Mouse (Mus musculus) kidney, embryonic 16.5 days (tissue): ENCODE measurements around the gene Chd9. TPM values are rescaled to one million over a fixed set of nuclear protein-coding genes. Genes with fewer than 3 reads are reported as not detected.

ENCODE experiments used
- ATAC-seq: fragments of 200-750 bp; cut with Nextera tagmentation; 2 replicates; pipeline ENCODE4 v1.8.0; 2017; ENCODE audit warnings: moderate TSS enrichment; ENCODE audit not compliant: low FRiP score, low TSS enrichment
- H3K27ac ChIP-seq: fragments of 300-500 bp; sonication (generic); 2 replicates; pipeline ENCODE4 v1.5.1; 2014; ENCODE audit warnings: low read length
- H3K27me3 ChIP-seq: fragments of 300-500 bp; sonication (generic); 2 replicates; pipeline ENCODE4 v1.6.1; 2014; ENCODE audit warnings: low read length, control low read depth, mixed read lengths; ENCODE audit not compliant: insufficient read depth
- H3K36me3 ChIP-seq: fragments of 300-500 bp; sonication (generic); 2 replicates; pipeline ENCODE4 v1.6.1; 2014; ENCODE audit warnings: low read length, control low read depth, mixed read lengths; ENCODE audit not compliant: insufficient read depth
- H3K4me1 ChIP-seq: fragments of 300-500 bp; sonication (generic); 2 replicates; pipeline ENCODE4 v1.6.1; 2014; ENCODE audit warnings: low read length, control low read depth, mixed read lengths; ENCODE audit not compliant: insufficient read depth
- H3K4me2 ChIP-seq: fragments of 300-500 bp; sonication (generic); replicated peaks from 2 replicates; pipeline ENCODE4 v1.6.1; 2014; ENCODE audit warnings: low read depth, low read length
- H3K4me3 ChIP-seq: fragments of 300-500 bp; sonication (generic); 2 replicates; pipeline ENCODE4 v1.5.1; 2014; ENCODE audit warnings: mild to moderate bottlenecking, low read length
- H3K9ac ChIP-seq: fragments of 300-500 bp; sonication (generic); replicated peaks from 2 replicates; pipeline ENCODE4 v1.6.1; 2014; ENCODE audit warnings: low read length
- H3K9me3 ChIP-seq: fragments of 300-500 bp; sonication (generic); 2 replicates; pipeline ENCODE4 v1.6.1; 2016; ENCODE audit warnings: low read length, control low read depth
- WGBS: fragments of 180-500 bp; shearing (Covaris S2); extraction: QIAGEN DNeasy Blood & Tissue Kit; methylation state at CpG from one replicate; pipeline ENCODE4 v1.1.7; 2014; 5-methylcytosine and 5-hydroxymethylcytosine counted together
- polyA plus RNA-seq: library from polyadenylated mRNA; unstranded; fragments of >200 nt; fragmentation: Nextera tagmentation; extraction: Ambion mirVana; gene quantifications from 2 replicates; pipeline ENCODE4 v1.2.1, GENCODE M21; 2015

Gene Chd9
- polyA plus RNA-seq, 1 experiment from 2014 or later = 88.1 TPM

DNA sequence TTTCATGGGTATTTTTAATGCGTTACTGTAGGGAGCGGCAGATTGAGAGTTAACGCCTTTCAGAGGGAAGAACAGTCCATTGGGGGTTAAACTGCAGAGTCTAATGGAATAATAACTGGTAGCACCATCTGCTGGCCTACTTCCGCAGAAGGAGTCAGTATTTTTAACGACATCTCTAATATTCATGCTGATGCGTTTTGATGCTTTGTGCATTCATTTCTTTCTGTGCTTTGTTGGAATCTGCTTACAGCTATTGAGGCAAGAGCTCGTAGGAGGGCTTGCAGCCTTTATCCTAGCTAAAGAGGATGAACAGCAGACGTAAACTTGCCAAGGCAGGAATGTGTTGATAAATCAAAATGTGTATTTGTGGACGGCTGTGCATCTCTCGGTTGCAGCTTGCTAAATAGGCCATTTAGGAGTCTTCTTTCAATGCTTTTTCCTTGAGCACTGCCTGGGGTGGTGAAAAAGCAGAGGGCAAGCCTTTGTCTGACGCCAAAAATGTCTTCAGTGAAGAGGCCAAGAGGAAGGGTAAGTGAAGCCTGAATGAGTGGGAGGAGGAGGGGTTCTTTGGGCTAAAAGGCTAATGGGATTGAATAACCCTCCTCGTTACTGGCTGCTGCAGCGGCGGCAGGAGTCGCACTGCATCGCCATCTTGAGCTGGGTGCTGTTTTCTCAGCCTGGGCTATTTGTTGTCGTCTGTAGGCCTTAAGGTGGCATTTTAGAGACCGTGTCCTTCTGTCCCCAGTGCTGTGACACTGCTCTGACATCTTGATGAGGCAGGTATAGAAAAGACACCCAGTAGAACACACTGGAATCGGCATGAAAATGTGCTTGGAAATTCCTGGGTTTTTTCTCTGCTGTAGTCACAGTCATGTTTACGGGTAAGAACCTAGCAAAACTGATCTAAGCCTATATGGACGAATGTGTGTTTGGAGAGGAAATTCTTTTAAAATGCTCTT is 126.9 kb downstream of the Chd9 start:
- no peaks in the 10 kb centered on the region for H3K9me3 ChIP-seq
- ATAC-seq = peak; percentile 95
- under 1% methylated on average over 21 of the region's 21 CpGs for WGBS
- peak overlapping the region; percentile 87 for H3K9ac ChIP-seq
- H3K27me3 ChIP-seq = no peaks in the 10 kb centered on the region
- H3K4me1 ChIP-seq = peaks cover 16% of the 10 kb centered on the region
- 0 out of 2 replicates have a peak, but pooled peaks cover 2% of the 10 kb centered on the region for H3K36me3 ChIP-seq
- H3K4me3 ChIP-seq = peak overlapping the region; percentile 65
- peak overlapping the region; percentile 65 for H3K4me2 ChIP-seq
- H3K27ac ChIP-seq = peak overlapping the region; percentile 99

DNA sequence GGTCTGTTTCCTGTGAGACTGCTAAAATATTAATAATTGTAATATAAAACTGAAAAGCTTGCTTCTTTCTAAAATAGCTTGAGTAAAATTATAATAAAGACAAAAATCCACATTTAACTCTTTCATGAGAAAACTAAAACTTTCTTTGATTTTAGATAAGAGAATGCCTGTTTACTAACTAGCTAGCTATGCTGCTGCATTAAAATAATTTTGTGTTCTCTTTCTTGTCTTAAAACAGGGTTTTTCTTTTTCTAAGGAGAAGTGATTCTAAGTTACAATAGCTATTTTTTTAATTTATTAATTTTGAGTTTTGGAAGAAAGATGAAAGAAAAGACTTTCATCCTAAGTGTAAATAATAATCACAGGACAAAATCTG is 127.6 kb downstream of the Chd9 start:
- Histone ChIP-seq H3K9ac (peak overlapping the region; percentile 87), H3K4me2 (peak overlapping the region; percentile 70), H3K9me3 (no peaks in the 10 kb centered on the region), H3K4me3 (peak overlapping the region; percentile 65), H3K36me3 (0 out of 2 replicates have a peak, but pooled peaks cover 2% of the 10 kb centered on the region), H3K27ac (peak overlapping the region; percentile 99), H3K27me3 (no peaks in the 10 kb centered on the region), H3K4me1 (peaks cover 16% of the 10 kb centered on the region)
- ATAC-seq = no peak

DNA sequence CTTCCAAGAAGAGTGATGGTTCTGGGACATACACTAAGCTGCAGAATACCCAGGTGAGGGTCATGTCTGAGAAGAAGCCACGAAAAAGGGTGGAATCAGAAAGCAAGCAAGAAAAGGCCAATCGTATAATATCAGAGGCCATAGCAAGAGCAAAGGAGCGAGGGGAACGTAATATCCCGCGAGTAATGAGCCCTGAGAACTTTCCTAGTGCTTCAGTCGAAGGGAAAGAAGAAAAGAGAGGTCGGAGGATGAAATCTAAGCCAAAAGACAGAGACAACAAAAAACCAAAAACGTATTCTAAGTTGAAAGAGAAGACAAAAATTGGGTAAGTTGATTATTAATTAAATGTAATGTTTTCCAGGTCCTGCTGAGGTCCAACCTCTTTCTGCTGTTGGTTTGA is 128.2 kb downstream of the Chd9 start:
- peaks cover 20% of the 10 kb centered on the region for H3K4me1 ChIP-seq
- H3K9me3 ChIP-seq = no peaks in the 10 kb centered on the region
- 0 out of 2 replicates have a peak, but pooled peaks cover 2% of the 10 kb centered on the region for H3K36me3 ChIP-seq
- WGBS = 28% methylated on average over 9 of the region's 9 CpGs
- H3K27me3 ChIP-seq = no peaks in the 10 kb centered on the region
- peak overlapping the region; percentile 48 for H3K4me3 ChIP-seq
- H3K4me2 ChIP-seq = peak overlapping the region; percentile 70
- no peak for ATAC-seq
- peak overlapping the region; percentile 70 for H3K9ac ChIP-seq
- peak overlapping the region; percentile 60 for H3K27ac ChIP-seq

GRCm38 (mm10) chr8:90957711-90958110 is 129.6 kb downstream of the Chd9 start:
- Histone ChIP-seq H3K4me1 (peaks cover 23% of the 10 kb centered on the region), H3K9me3 (no peaks in the 10 kb centered on the region), H3K36me3 (0 out of 2 replicates have a peak, but pooled peaks cover 2% of the 10 kb centered on the region), H3K27me3 (no peaks in the 10 kb centered on the region), H3K4me2 (0 out of 2 replicates have a peak overlapping the region, but pooled peaks have one; percentile 17), H3K9ac (no peak overlapping the region), H3K4me3 (no peak overlapping the region), H3K27ac (no peak overlapping the region)
- no peak for ATAC-seq

GRCm38 (mm10) chr8:90959721-90960120 is 131.6 kb downstream of the Chd9 start:
- H3K27me3 ChIP-seq = no peaks in the 10 kb centered on the region
- H3K4me2 ChIP-seq = no peak overlapping the region
- H3K9me3 ChIP-seq = no peaks in the 10 kb centered on the region
- no peak for ATAC-seq
- 92% methylated on average over 4 of the region's 4 CpGs for WGBS
- H3K36me3 ChIP-seq = 0 out of 2 replicates have a peak, but pooled peaks cover 2% of the 10 kb centered on the region
- H3K4me3 ChIP-seq = no peak overlapping the region
- peaks cover 23% of the 10 kb centered on the region for H3K4me1 ChIP-seq
- no peak overlapping the region for H3K27ac ChIP-seq
- no peak overlapping the region for H3K9ac ChIP-seq

DNA sequence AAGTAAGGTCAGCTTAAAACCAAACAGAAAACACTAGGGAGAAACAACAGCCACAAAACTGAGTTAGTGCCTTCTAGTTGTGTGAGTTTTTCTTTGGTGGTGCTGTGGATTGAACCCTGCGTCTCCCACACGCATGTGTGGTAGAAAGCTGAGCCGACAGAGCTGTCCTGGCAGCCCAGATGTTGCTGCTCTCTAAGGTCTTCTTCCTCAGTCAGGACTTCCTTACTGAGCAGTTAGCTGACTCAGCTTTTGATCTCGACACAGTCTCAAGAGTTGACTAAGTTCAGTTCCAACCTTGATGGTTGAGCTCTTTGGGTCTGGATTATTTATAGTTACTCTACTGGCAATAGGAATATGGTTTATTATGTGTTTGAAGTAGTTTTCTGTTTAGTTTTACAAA is 133.5 kb downstream of the Chd9 start:
- no peak overlapping the region for H3K4me3 ChIP-seq
- no peak overlapping the region for H3K9ac ChIP-seq
- no peak overlapping the region for H3K4me2 ChIP-seq
- H3K36me3 ChIP-seq = 0 out of 2 replicates have a peak, but pooled peaks cover 2% of the 10 kb centered on the region
- 35% methylated on average over 4 of the region's 4 CpGs for WGBS
- H3K27ac ChIP-seq = no peak overlapping the region
- peaks cover 19% of the 10 kb centered on the region for H3K4me1 ChIP-seq
- H3K27me3 ChIP-seq = no peaks in the 10 kb centered on the region
- no peak for ATAC-seq
- no peaks in the 10 kb centered on the region for H3K9me3 ChIP-seq

- H3K9me3 ChIP-seq = no peaks in the 10 kb centered on the region
- H3K9ac ChIP-seq = no peak overlapping the region
- no peak overlapping the region for H3K4me3 ChIP-seq
- 0 out of 2 replicates have a peak, but pooled peaks cover 5% of the 10 kb centered on the region for H3K36me3 ChIP-seq
- no peak overlapping the region for H3K4me2 ChIP-seq
- H3K27ac ChIP-seq = no peak overlapping the region
- H3K4me1 ChIP-seq = peaks cover 10% of the 10 kb centered on the region
- WGBS = 95% methylated on average over 2 of the region's 2 CpGs
- H3K27me3 ChIP-seq = no peaks in the 10 kb centered on the region
- no peak for ATAC-seq
These were observed 135.9 kb downstream of the Chd9 start for GRCm38 (mm10) chr8:90964044-90964443.

DNA sequence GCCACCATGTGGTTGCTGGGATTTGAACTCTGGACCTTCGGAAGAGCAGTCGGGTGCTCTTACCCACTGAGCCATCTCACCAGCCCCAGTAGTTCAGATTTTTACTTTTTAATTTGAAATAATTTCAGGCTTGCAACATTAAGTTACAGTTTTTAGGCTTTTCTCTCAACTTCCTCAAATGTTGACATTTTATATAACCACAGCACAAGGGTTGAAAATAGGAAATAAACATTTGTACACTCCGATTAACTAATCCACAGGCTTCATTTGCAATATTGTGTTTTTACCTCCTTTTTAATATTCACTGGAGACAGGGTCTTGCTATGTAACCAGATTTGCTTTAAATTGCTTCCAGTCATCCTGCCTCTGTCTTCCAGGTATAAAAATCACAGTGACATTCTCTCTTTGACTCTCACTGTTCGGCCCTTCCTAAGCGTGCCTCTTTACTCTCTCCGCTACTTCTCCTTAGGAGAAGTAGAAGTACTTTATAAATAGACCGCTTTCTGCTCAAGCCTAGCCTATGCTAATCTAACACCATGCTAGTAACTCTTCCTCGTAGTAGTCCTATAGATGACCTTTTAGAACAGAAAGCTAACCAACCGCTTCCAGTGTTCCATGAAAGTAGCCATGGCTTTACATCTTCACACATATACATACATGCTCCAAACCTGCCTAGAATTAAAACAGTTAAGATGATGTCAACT is 137.5 kb downstream of the Chd9 start:
- no peak overlapping the region for H3K4me2 ChIP-seq
- no peak overlapping the region for H3K4me3 ChIP-seq
- H3K4me1 ChIP-seq = peaks cover 7% of the 10 kb centered on the region; the same call in 1 of the 2 replicates
- ATAC-seq = no peak
- no peak overlapping the region for H3K9ac ChIP-seq
- H3K36me3 ChIP-seq = 0 out of 2 replicates have a peak, but pooled peaks cover 3% of the 10 kb centered on the region
- WGBS = 91% methylated on average over 9 of the region's 9 CpGs
- H3K27me3 ChIP-seq = no peaks in the 10 kb centered on the region
- H3K27ac ChIP-seq = no peak overlapping the region
- no peaks in the 10 kb centered on the region for H3K9me3 ChIP-seq

GRCm38 (mm10) chr8:90968307-90968706 is 140.2 kb downstream of the Chd9 start:
- Histone ChIP-seq H3K9ac (no peak overlapping the region), H3K4me3 (no peak overlapping the region), H3K4me2 (no peak overlapping the region), H3K27me3 (no peaks in the 10 kb centered on the region), H3K9me3 (no peaks in the 10 kb centered on the region), H3K27ac (no peak overlapping the region), H3K36me3 (0 out of 2 replicates have a peak, but pooled peaks cover 3% of the 10 kb centered on the region), H3K4me1 (no peaks in the 10 kb centered on the region)
- ATAC-seq = no peak
- WGBS = 97% methylated on average over 4 of the region's 4 CpGs
